Mouse (Mus musculus) ES-Bruce4 (cell line): ENCODE results near the gene Fstl4.

Source experiments
- CTCF ChIP-seq: IDR thresholded peaks from one replicate; pipeline ENCODE4 v1.8.1; 2011; ENCODE audit warnings: low read depth, low read length
- EP300 ChIP-seq: IDR thresholded peaks from 2 replicates; pipeline ENCODE4 v1.6.1; 2011; ENCODE audit warnings: low read depth, low read length; ENCODE audit not compliant: insufficient read depth
- POLR2A ChIP-seq: IDR thresholded peaks from one replicate; pipeline ENCODE4 v1.8.1; 2011; ENCODE audit warnings: low read length; ENCODE audit not compliant: insufficient read depth

DNA sequence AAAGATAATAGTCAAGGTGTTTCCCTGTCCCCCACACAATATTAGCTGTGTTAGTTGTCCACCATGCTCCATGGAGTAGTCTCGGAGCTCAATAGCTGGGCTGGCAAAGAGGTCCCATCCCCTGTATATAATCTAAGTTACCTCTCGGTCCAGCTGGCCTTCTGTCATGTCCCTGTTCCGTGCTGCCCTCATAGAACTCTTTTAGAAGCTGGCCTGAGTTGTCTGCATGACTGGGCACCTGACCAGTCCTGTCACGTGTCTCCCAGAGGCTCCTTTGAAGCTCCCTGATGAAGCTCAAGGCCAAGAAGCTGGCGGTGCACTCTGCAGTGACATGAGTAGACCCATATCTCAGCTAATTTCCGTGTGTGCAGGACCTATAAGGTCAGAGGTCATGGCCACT is 316.9 kb downstream of the Fstl4 start:
- TF ChIP-seq POLR2A: no peak
- no peak for TF ChIP-seq CTCF
- no peak for TF ChIP-seq EP300
